Mouse (Mus musculus) hindlimb bud, embryonic 11.5 days (tissue): Measurements from ENCODE around the gene Zfp628.

ENCODE experiments used
- DNase-seq: peaks from one replicate; pipeline ENCODE4 v3.0.0-alpha.2; 2012; ENCODE audit warnings: low read depth, low spot score; ENCODE audit errors: extremely low spot score

Gene Zfp628

DNA sequence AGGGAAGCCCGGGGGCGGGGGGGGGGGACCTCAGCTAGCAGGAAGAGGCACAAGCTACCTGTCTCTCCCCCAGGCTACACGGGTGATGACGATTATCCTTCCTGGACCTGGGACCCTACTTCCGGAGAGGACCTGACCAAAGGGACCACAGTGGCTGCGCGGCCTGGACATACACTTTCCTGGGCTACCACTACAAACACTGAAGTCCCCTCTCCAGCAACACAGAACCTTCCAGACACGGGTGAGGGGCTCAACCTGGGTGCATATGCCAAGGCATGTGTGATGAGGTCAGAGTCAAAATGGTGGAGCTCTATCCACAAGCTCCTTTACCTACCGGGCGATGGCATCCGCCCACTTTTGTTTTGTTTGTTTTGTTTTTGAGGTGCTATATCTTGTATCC, 22.4 kb downstream of the Zfp628 start:
- DNase-seq: no peak

DNA sequence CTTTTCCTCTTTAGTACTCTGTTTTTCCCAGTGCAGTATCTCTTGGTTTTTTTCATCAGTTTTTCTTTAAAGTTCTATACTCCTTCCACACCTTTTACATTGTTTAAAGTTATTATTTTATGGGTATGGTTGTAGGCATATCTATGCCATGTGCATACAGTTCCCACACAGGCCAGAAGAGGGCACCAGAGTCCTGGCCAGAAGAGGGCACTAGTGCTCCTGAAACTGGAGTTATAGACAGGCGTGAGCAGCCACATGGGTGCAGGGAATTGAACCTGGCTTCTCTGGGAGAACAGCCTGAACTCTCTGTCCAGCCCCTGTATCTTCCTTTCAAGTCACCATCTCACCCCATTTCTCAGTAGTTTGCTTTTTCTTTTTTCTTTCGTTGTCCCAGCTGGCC, 23.4 kb downstream of the Zfp628 start:
- DNase-seq: no peak

DNA sequence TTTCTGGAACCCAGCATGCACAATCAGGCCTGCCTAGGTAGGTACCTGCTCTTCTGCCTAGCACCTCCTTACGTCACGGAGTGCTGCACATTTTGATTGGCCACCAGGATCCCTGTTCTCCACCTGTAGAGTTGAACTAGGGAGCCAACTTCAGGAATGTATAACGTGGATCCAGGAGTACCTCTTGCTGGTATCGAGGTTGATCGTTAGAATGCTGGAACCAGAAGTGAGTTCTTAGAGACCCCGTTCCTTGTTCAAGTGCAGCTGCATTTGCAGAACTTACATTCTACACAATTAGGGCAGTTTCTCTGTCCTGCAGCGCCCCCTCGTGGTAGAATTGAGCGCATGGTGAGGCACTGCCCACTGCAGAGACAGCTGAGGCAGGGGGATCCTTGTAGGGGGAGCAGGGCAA, 25.1 kb downstream of the Zfp628 start:
- DNase-seq: peak; percentile 49

DNA sequence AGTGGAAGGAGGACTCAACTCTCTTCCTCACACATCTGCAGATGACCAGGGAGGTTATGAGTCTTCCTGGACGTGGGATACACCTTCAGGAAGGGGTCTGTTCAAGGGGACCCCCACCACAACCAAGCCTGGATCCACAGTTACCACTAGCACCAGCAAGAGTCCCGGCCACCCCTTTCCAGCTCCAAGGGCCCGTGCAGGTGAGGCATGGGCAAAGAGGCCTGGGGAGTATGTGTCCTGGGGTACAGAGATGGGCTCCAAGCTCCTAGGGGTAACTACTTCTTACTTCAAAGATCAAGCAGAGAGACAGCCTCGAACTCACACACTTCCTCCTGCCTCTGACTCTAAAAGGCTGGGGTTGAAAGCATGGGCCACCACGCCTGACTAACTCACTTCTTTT, 27.7 kb downstream of the Zfp628 start:
- no peak for DNase-seq

DNA sequence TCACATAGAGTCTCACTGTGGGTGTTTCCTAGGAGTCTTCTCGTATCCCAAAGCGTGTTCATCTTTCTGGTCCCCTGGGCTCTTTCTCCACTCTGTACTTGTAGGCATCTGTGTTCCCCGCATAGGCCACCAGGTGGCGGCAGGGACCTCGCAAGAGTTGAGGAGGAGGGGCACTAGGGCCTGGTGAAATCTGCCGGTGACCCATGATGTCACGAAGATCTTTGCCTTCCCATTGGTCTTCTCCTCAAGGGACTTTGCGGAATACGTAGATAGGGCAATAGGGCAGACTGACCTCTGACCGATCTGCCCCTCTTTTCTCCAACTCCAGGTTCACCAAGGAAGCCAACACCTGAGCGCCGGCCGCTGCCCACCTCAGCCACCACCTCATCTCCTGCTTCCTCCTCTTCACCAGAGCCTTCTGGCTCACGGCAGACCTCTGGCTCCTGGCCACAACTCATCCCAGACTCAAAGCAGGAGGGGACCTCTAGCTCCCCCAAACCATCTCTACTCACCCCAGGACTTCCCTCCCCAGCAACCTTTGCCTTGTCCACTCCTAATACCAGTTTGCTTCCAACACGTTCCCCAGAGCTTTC, 28.3 kb downstream of the Zfp628 start:
- peak; percentile 93 for DNase-seq

DNA sequence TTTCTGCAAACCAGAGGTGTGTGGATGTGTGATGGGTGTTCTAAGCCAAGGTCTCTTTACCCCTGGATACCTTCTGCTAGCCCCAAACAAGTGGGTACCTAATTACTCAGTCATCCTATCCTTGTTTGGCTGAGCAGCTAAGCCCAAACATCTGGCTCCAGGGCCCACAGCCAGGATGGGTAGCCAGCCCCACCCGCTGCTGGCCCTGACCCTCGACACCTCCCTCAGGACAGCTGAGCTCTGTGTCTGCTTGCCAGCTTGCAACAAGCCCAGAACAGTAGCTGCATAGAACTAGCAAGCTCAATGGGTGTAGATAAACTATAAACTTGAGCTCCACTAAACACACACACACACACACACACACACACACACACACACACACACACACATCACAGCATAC, 32.8 kb downstream of the Zfp628 start:
- DNase-seq: no peak

DNA sequence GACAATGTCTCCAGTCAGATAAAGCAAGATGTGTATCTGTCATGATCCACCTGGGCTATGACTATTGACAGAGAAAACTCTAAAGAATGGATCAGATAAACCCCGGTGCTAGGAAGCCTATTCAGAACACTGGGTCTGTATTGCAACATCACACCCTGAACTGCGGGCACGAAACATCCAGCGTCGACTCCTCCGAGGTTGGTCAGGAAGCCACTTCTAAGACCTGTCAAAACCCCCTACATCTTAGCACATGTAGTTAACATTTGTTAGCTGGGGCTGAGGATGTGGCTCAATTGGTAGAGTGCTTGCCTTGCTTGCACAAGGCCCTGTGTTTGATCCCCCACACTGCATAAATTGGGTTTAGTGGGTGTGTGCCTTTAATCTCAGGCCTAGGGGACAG, 33.4 kb downstream of the Zfp628 start:
- no peak for DNase-seq

DNA sequence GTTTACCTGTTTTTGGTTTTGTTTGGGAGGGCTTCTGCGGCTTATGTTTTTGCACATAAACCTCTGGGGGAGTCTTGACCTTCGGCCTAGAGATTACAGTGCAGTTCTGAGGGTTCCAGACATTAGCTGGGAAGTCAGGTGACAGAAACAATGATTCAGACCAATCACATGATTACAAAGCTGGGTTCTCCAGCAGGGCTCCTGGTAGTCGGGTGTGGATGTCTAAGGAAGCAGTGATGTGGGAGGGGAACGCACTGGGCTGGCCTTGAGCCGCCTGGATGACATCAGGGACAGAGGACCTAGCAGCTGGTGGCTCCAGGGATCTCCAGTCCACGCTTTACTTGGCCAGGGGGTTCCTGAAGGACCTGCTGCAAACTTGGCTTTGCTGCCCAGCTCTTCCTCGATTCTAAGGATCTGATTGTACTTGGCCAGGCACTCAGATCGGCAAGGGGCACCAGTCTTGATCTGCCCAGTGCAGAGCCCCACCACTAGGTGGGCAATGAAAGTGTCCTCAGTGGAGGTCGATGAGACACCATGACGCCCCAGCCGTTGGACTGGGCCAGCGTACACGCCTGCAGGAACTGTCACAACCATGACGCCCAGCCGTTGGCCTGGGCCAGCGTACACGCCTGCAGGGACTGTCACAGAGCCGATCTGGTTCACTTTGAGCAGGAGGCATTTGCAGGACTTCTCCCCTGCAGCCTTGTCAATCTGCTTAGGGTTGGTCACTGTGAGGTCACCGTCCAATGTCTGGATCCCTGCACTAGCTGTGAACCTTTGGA, 35.7 kb downstream of the Zfp628 start:
- no peak for DNase-seq

DNA sequence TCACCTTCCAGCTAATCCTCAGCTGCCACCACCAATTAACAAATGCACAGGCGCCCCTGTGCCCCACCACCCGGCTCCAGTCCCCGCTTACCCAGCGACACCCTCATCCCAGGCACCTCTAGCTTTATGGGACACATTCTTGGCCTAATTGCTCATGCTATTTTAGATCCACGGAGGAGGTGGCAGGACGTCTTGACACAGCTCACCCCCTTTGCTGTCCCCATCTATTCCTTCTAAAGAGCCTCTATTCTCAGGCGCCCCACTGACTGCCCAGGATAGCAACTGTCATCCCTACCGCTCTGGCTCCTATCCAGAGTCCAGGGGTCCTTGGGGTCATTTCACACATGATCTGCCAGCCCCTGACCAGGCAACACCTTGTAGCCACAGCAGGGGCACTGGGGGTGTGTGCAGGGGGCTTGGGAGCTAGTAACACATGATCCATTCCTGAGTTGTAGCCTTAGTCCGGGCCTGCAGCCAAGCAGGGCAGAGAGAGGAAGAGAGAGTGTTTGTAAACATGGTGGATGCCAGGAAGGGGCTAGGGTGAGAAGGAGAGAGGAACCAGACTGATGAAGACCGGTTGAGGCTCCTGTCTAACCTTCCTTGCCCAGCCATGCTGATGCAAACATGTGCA, 38.9 kb downstream of the Zfp628 start:
- no peak for DNase-seq

DNA sequence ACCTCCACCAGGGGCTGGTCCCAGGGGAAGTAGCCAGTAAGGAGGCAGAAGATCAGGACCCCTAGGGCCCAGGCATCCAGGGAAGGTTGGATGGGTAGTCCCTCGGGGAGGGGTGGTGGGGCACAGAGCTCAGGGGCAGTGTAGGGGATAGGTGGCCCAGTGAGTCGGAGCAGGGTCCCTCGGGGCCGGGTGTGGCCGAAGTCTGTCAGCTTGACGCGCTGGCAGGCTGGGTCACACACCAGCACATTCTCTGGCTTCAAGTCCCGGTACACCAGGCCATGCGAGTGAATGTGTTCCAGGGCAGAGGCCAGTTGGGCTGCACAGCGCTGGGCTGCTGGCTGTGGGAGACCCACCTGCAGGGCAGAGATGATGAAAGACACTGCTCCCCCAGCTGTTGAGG, 42.3 kb downstream of the Zfp628 start:
- DNase-seq: no peak

DNA sequence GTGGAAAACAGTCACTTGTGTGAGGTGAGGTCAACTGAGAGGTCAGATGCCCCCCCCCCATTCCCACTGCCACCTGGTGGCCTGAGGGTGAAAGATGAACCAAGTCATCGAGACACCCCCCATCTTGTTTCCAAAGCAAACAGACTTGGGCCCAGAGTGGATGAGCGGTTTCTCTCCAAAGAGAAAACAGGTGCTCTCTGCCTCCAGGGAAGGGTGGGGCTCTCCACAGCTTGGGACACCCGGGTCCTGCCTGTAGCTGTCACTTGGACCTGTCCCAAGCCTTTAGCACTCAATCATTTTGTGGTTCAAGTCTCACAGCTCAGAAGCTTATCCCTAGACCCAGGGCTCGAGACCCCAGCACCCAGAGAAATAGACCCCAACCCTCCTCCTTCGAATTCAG, 48.5 kb downstream of the Zfp628 start:
- DNase-seq: no peak

DNA sequence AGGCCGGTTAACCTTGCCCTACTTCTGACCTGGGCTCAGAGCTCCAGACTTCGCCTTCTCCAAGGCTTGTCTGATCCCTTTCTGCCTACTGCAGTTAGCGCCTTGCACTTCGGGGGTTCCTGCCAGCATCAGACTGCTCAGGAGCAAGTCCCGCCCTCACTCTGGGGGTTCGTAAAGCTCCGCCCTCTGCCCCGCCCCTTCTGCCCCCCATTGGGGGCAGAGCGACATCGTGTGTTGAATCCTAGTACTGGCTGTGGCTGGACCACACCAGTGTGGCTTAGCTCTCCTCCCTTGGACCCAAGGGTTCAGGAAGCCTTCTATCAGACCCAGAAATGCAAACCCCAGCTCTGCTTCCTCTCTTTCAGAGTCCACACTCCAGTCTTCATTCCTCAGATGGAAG, 49.3 kb downstream of the Zfp628 start, which contains the start of gene Sbk2:
Gene Sbk2 (minus strand): TSS at position 135 of the 400 bp plus-strand sequence.
- DNase-seq: no peak

DNA sequence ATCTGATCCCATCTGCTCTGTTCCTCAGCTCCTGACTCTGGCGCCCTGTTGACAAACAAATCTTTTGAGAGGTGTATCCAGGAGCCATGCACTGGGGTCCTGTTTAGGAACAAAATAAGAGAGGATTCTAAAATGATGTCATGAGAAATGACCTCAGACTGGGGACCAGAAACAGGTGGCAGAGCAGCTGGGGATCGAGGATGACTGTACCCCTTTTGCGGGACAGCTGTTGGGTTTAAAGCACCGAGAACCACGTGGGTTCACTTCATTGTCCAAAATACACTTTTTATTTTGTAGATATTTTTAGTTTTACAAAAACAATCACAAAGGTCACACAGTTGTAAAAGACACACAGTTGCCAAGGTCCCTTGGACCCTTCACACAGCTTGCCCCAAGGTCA, 50.0 kb downstream of the Zfp628 start:
- DNase-seq: no peak

DNA sequence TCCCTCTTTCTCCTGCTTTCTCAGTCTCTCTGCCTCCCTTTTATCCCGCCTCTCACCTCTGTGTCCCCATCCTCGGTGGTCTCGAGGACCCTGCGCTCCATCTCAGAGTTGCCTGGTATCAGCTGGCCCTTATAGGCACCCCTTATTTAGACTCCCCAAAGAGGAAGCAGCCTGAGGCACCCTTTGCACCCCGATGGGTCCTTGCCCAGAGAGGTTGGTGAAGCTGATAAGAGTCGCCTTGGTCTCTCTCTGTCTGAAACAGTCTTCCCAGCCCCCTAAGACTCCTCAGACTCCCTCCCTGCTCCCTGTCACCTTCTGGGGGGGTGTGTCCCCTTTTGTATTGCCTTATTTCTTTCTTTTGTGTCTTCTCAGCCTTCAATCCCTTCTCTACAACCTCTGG, 56.1 kb downstream of the Zfp628 start, which contains the start of gene Sbk3:
Gene Sbk3 (minus strand): TSS at position 101 of the 400 bp plus-strand sequence.
- no peak for DNase-seq
